Mouse (Mus musculus) kidney, embryonic 14.5 days (tissue): ENCODE data around the gene Scyl2. TPM values are rescaled to one million over a fixed set of nuclear protein-coding genes. Genes with fewer than 3 reads are reported as not detected.

ENCODE experiments used
- ATAC-seq: fragments of 200-750 bp; cut with Nextera tagmentation; 2 replicates; pipeline ENCODE4 v1.8.0; 2017; ENCODE audit warnings: moderate number of reproducible peaks, mild to moderate bottlenecking, moderate TSS enrichment, moderate library complexity; ENCODE audit not compliant: low FRiP score, low TSS enrichment
- H3K27ac ChIP-seq: fragments of 300-500 bp; sonication (generic); 2 replicates; pipeline ENCODE4 v1.5.1; 2014; ENCODE audit warnings: low read depth, mild to moderate bottlenecking, low read length, moderate library complexity, mixed read lengths
- H3K27me3 ChIP-seq: fragments of 300-500 bp; sonication (generic); 2 replicates; pipeline ENCODE4 v1.6.1; 2014; ENCODE audit warnings: mild to moderate bottlenecking, low read length; ENCODE audit not compliant: control insufficient read depth, insufficient read depth
- H3K36me3 ChIP-seq: fragments of 300-500 bp; sonication (generic); 2 replicates; pipeline ENCODE4 v1.6.1; 2014; ENCODE audit warnings: low read length, mixed read lengths; ENCODE audit not compliant: control insufficient read depth, insufficient read depth
- H3K4me1 ChIP-seq: fragments of 300-500 bp; sonication (generic); 2 replicates; pipeline ENCODE4 v1.6.1; 2014; ENCODE audit warnings: low read length, mixed read lengths; ENCODE audit not compliant: control insufficient read depth, insufficient read depth
- H3K4me2 ChIP-seq: fragments of 300-500 bp; sonication (generic); replicated peaks from 2 replicates; pipeline ENCODE4 v1.6.1; 2014; ENCODE audit warnings: low read depth, mild to moderate bottlenecking, low read length
- H3K4me3 ChIP-seq: fragments of 300-500 bp; sonication (generic); 2 replicates; pipeline ENCODE4 v1.5.1; 2014; ENCODE audit warnings: mild to moderate bottlenecking, low read length
- H3K9ac ChIP-seq: fragments of 300-500 bp; sonication (generic); 2 replicates; pipeline ENCODE4 v1.6.1; 2014; ENCODE audit warnings: low read depth, mild to moderate bottlenecking, low read length, moderate library complexity
- H3K9me3 ChIP-seq: fragments of 300-500 bp; sonication (generic); 2 replicates; pipeline ENCODE4 v1.6.1; 2016; ENCODE audit warnings: low read length; ENCODE audit not compliant: control insufficient read depth
- WGBS: fragments of 180-500 bp; shearing (Covaris S2); extraction: QIAGEN DNeasy Blood & Tissue Kit; methylation state at CpG from one replicate; pipeline ENCODE4 v1.1.7; 2014; 5-methylcytosine and 5-hydroxymethylcytosine counted together
- polyA plus RNA-seq: library from polyadenylated mRNA; unstranded; fragments of >200 nt; fragmentation: Nextera tagmentation; extraction: Ambion mirVana; gene quantifications from 2 replicates; pipeline ENCODE4 v1.2.1, GENCODE M21; 2014

Gene Scyl2
- polyA plus RNA-seq, 1 experiment from 2014 or later, result 16.0 TPM

DNA sequence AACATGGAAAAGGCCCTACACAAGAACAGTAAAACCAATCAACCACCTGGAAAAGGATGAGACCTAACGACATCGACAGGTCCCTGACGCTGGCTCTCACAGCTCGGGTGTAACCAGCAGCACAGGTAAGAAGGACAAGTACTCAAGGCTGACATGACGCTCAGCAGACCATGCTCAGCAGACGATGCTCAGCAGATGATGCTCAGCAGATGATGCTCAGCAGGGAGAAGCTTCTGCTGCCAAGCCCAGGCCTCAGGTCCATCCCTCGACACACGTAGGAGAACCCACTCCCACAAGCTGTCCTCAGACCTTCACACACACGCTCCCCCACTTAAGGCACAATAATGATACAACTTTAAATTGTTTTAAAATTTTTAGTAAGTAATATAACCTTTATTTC lies 20.4 kb downstream of the Scyl2 start:
- WGBS, result 82% methylated on average over 9 of the region's 9 CpGs
- peak; percentile 26; the same call in 1 of the 2 replicates for ATAC-seq
- no peak overlapping the region for H3K27ac ChIP-seq

DNA sequence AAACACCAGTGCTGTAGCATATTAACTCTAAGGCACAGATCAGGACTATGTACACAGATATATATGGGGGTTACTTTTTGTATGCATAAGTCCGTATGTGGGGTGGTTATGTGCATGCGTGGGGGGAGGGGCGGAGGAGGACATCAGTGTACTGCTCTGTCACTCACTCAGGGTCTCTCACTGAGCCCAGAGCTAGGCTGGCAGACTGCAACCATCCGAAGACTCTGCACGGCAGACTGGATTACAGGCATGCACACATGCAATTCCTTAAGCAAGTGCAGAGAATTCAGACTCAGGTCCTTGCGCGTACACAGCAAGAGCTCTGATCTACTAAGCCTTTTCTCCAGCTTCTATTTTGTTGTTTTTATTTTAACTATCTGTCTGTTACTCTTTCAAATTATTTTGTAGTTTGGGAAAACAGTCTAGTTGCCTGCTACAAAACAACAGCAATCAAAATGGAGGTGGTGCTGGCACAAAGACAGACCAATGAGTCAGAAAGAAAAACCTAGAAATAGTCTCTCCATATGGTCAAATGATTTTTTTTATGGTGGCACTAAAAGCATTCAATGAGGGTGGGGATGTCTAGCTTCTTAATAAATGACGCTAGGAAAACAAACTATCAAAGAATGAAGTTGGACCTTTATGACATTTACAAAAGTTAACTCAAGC lies 21.0 kb downstream of the Scyl2 start:
- Histone ChIP-seq H3K27me3 (no peaks in the 10 kb centered on the region), H3K4me1 (no peaks in the 10 kb centered on the region), H3K4me2 (no peak overlapping the region), H3K9ac (no peak overlapping the region), H3K4me3 (no peak overlapping the region), H3K36me3 (peaks cover 5% of the 10 kb centered on the region; the same call in 1 of the 2 replicates), H3K27ac (no peak overlapping the region), H3K9me3 (no peaks in the 10 kb centered on the region)
- ATAC-seq, result peak; percentile 94
- 64% methylated on average over 8 of the region's 8 CpGs for WGBS

More for the DNA sequence above, 20.4 kb downstream of the Scyl2 start:
- no peaks in the 10 kb centered on the region for H3K27me3 ChIP-seq
- peaks cover 4% of the 10 kb centered on the region; the same call in 1 of the 2 replicates for H3K36me3 ChIP-seq
- no peak overlapping the region for H3K4me2 ChIP-seq
- no peaks in the 10 kb centered on the region for H3K4me1 ChIP-seq
- no peak overlapping the region for H3K9ac ChIP-seq
- no peak overlapping the region for H3K4me3 ChIP-seq
- no peaks in the 10 kb centered on the region for H3K9me3 ChIP-seq

DNA sequence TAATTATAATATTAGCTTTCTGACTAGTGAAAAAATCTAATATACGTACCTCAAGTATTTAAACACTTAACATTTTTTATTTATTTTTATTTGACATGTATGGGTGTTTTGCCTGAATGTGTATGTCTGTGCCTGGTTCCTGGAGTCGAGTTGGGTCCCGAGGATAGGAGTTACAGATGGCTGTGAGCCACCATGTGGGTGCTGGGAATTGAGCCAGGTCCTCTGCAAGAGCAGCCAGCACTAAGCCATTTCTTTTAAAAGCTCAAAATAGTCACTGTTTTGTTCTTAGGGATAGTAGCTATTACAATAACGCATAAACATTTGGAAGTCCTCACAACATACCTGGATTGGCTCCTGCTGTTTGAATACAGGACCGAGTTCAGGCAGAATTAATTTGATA lies 29.7 kb downstream of the Scyl2 start:
- no peak overlapping the region for H3K9ac ChIP-seq
- ATAC-seq, result no peak
- H3K4me3 ChIP-seq, result no peak overlapping the region
- H3K36me3 ChIP-seq, result peaks cover 48% of the 10 kb centered on the region
- 89% methylated on average over 5 of the region's 5 CpGs for WGBS
- H3K9me3 ChIP-seq, result no peaks in the 10 kb centered on the region
- no peaks in the 10 kb centered on the region for H3K27me3 ChIP-seq
- H3K4me1 ChIP-seq, result no peaks in the 10 kb centered on the region
- no peak overlapping the region for H3K4me2 ChIP-seq
- H3K27ac ChIP-seq, result no peak overlapping the region

DNA sequence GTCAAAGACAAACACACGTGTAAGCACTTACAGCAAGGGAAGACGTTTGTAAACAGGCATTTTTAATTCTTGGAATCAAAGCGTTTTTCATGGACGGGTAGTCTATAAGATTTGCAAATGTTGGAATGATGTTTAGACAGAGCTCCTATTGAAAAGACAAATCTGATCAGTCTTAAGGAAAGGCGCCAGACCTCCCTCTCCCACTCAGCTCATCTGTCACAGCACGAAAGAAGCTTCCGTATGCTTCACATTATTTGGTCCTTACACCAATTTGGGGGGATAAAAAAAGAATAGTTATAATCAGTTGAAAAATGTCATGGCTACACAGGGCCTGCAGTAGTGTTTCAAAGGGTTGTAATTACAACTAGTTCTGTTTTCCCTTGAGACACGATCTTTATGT lies 33.2 kb downstream of the Scyl2 start:
- no peak for ATAC-seq
- no peak overlapping the region for H3K27ac ChIP-seq
- peaks cover 60% of the 10 kb centered on the region for H3K36me3 ChIP-seq
- no peak overlapping the region for H3K9ac ChIP-seq
- H3K4me2 ChIP-seq, result no peak overlapping the region
- no peaks in the 10 kb centered on the region for H3K4me1 ChIP-seq
- WGBS, result 89% methylated on average over 8 of the region's 8 CpGs
- H3K4me3 ChIP-seq, result no peak overlapping the region
- H3K9me3 ChIP-seq, result no peaks in the 10 kb centered on the region
- no peaks in the 10 kb centered on the region for H3K27me3 ChIP-seq

DNA sequence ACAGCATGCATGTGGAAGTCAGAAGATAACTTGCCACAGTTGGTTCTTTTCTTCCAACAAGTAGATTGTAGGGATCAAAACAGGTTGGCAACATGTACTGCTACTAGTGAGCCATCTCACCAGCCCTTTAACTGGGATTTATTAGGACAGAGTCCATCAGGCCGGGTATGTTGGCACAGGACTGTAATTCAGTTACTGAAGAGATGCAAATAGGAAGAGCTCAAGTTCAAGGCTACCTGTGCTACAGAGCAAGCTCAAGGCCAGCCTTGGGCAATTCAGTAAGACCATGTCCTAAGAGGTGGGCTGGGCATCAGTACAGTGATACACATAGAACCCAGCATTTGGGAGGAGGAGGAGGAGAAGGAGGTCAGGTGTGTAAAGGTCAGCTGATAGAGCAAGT lies 34.4 kb downstream of the Scyl2 start:
- H3K4me1 ChIP-seq, result no peaks in the 10 kb centered on the region
- no peaks in the 10 kb centered on the region for H3K9me3 ChIP-seq
- no peak overlapping the region for H3K9ac ChIP-seq
- ATAC-seq, result no peak
- H3K27ac ChIP-seq, result no peak overlapping the region
- H3K27me3 ChIP-seq, result no peaks in the 10 kb centered on the region
- no peak overlapping the region for H3K4me3 ChIP-seq
- peaks cover 50% of the 10 kb centered on the region for H3K36me3 ChIP-seq
- WGBS, result 78% methylated on average over 1 of the region's 1 CpGs
- H3K4me2 ChIP-seq, result no peak overlapping the region

DNA sequence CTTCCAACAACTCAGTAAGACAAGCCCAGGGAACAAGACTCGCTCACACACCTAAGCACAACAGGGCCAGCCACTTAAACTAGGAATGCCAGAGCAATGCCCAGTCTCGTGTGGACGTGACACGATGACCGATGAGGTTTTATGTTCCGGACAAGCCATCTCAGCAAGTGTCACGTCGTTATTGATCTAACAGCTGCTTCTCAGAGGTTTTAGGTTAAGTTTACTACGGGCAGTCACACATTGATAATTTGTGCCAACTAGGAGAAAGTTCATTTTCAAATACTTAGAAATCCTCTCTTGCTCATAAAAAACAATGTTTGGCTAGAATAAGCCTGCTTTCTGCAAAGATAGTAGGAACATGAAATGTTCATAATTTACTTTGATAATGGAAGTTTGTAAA lies 39.2 kb downstream of the Scyl2 start:
- Histone ChIP-seq H3K27ac (no peak overlapping the region), H3K4me2 (no peak overlapping the region), H3K9ac (no peak overlapping the region), H3K36me3 (peaks cover 43% of the 10 kb centered on the region), H3K4me3 (no peak overlapping the region), H3K4me1 (no peaks in the 10 kb centered on the region), H3K27me3 (no peaks in the 10 kb centered on the region), H3K9me3 (no peaks in the 10 kb centered on the region)
- ATAC-seq, result no peak
- WGBS, result 77% methylated on average over 9 of the region's 9 CpGs

DNA sequence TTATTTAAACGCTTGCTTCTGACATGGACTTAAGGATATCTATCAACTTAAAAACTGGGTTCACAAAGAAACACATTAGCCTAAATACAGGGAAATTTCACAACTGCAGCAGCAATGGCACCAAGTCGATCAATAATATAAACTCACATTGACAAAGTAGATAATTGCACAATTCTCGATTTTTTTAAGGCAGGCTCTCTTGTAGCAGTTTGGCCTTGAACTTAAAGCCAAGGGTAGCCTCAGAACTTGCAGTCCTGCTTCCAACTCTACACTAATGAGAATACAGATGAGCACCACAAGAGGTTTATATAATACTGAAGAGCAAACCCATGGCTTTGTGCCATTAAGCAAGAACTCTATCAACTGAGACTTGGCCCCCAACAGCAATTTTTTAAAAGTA lies 49.1 kb downstream of the Scyl2 start:
- Histone ChIP-seq H3K9me3 (no peaks in the 10 kb centered on the region), H3K36me3 (peaks cover 20% of the 10 kb centered on the region; the same call in 1 of the 2 replicates), H3K27ac (no peak overlapping the region), H3K27me3 (no peaks in the 10 kb centered on the region), H3K9ac (no peak overlapping the region), H3K4me3 (no peak overlapping the region), H3K4me1 (no peaks in the 10 kb centered on the region), H3K4me2 (no peak overlapping the region)
- WGBS, result 91% methylated on average over 3 of the region's 3 CpGs
- ATAC-seq, result no peak

DNA sequence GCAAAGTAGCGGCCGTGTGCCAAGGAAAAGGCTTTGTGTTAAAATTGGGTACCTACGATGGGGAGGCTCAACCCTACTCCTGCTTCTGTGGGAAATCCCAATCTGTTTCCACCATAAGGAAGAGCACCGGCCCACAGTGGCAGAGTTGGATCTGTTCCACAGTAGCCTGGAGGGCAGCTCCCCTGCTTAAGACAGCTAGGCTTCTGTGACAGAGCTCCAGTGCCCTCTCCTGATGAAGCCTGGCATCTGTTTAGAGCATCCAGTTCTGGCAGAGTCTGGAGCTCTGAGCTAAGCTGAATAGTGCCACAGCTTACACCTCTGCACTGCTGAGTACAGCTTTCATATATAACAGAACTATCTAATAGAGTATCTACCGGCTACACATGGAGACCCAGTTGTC lies 51.1 kb downstream of the Scyl2 start:
- ATAC-seq, result no peak
- no peak overlapping the region for H3K4me2 ChIP-seq
- H3K27me3 ChIP-seq, result no peaks in the 10 kb centered on the region
- WGBS, result 87% methylated on average over 5 of the region's 5 CpGs
- no peaks in the 10 kb centered on the region for H3K4me1 ChIP-seq
- no peak overlapping the region for H3K27ac ChIP-seq
- H3K4me3 ChIP-seq, result no peak overlapping the region
- no peak overlapping the region for H3K9ac ChIP-seq
- H3K9me3 ChIP-seq, result no peaks in the 10 kb centered on the region
- H3K36me3 ChIP-seq, result peaks cover 3% of the 10 kb centered on the region; the same call in 1 of the 2 replicates

DNA sequence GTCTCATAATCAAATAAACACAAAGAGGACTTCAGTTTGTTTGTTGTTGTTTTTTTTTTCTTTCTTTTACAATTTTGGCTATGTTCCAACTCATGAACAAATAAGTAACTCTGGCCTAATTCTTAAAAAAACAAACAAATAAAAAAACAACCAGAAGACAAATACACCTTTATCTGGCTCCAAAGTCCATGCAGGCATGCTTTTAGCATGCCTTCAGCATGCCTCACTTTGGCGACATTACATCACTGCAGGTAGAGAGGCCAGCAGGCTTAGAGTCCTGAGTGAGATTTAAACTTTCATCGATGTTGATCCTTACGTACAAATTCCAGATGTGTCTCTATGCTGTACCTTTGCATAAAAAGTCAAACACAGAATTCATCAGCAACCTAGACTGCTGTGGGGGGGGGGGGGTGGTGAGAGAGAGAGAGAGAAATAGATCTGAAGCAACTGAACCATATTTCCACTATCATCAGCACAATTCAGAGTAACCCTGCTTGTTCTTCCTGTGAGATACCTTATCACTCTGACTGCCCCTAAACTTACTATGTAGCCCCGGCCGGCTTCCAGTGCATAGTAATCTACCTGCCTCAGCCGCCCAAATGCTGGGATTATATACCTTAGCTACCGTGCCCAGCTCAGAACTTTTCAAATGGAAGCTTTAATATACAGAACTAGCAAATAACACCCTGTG lies 52.2 kb downstream of the Scyl2 start:
- Histone ChIP-seq H3K4me2 (no peak overlapping the region), H3K4me1 (no peaks in the 10 kb centered on the region), H3K9ac (no peak overlapping the region), H3K36me3 (no peaks in the 10 kb centered on the region; the same call in 1 of the 2 replicates), H3K27me3 (no peaks in the 10 kb centered on the region), H3K27ac (no peak overlapping the region), H3K4me3 (no peak overlapping the region), H3K9me3 (no peaks in the 10 kb centered on the region)
- WGBS, result 95% methylated on average over 7 of the region's 7 CpGs
- ATAC-seq, result no peak
